Mouse (Mus musculus): ENCODE measurements around the gene Ccser1. TPM values are rescaled to one million over a fixed set of nuclear protein-coding genes. Genes with fewer than 3 reads are reported as not detected.
A peak's percentile ranks its signal among the peaks of the same experiment; 100 is the strongest.

Ccser1 gene
- total RNA-seq (2015) (0.05 and 0.47 TPM in 2 replicates), total RNA-seq (2017) (1.9 and 2.9 TPM in 2 replicates)

- ATAC-seq (replicated peaks; ENCODE audit: poor library complexity), result peak; percentile 75
Observed at GRCm38 (mm10) chr6:61179949-61180755, at the start of gene Ccser1. Gene Ccser1, plus strand, starts transcription at chr6:61180324.

GRCm38 (mm10) chr6:61136436-61136835 is 43.7 kb upstream of the Ccser1 start:
- ATAC-seq (replicated peaks; ENCODE audit: poor library complexity), result no peak

- ATAC-seq (replicated peaks; ENCODE audit: poor library complexity), result no peak
Observed at GRCm38 (mm10) chr6:61143031-61143430, 37.1 kb upstream of the Ccser1 start.

- ATAC-seq (replicated peaks; ENCODE audit: poor library complexity), result no peak
Observed at GRCm38 (mm10) chr6:61152924-61153323, 27.2 kb upstream of the Ccser1 start.

- ATAC-seq (replicated peaks; ENCODE audit: poor library complexity), result no peak
Observed at GRCm38 (mm10) chr6:61154654-61155053, 25.5 kb upstream of the Ccser1 start.

- ATAC-seq (replicated peaks; ENCODE audit: poor library complexity), result no peak
Observed at GRCm38 (mm10) chr6:61155059-61155629, 25.0 kb upstream of the Ccser1 start.

GRCm38 (mm10) chr6:61155718-61156117 is 24.4 kb upstream of the Ccser1 start:
- no peak for ATAC-seq (replicated peaks; ENCODE audit: poor library complexity)

- no peak for ATAC-seq (replicated peaks; ENCODE audit: poor library complexity)
Observed at GRCm38 (mm10) chr6:61162117-61162516, 18.0 kb upstream of the Ccser1 start.

GRCm38 (mm10) chr6:61166891-61167290 is 13.2 kb upstream of the Ccser1 start:
- no peak for ATAC-seq (replicated peaks; ENCODE audit: poor library complexity)

- no peak for ATAC-seq (replicated peaks; ENCODE audit: poor library complexity)
Observed at GRCm38 (mm10) chr6:61176126-61176525, 4.0 kb upstream of the Ccser1 start.

- ATAC-seq (replicated peaks; ENCODE audit: poor library complexity), result no peak
Observed at GRCm38 (mm10) chr6:61177476-61177875, 2.6 kb upstream of the Ccser1 start.

- ATAC-seq (replicated peaks; ENCODE audit: poor library complexity), result no peak
Observed at GRCm38 (mm10) chr6:61179641-61179948, 529 bp upstream of the Ccser1 start.

- peak; percentile 22 for ATAC-seq (replicated peaks; ENCODE audit: poor library complexity)
Observed at GRCm38 (mm10) chr6:61180756-61181191, 650 bp downstream of the Ccser1 start.

- no peak for ATAC-seq (replicated peaks; ENCODE audit: poor library complexity)
Observed at GRCm38 (mm10) chr6:61189029-61189428, 8.9 kb downstream of the Ccser1 start.

- ATAC-seq (replicated peaks; ENCODE audit: poor library complexity), result no peak
Observed at GRCm38 (mm10) chr6:61191597-61192386, 11.7 kb downstream of the Ccser1 start.

- no peak for ATAC-seq (replicated peaks; ENCODE audit: poor library complexity)
Observed at GRCm38 (mm10) chr6:61203344-61203743, 23.2 kb downstream of the Ccser1 start.

- ATAC-seq (replicated peaks; ENCODE audit: poor library complexity), result no peak
Observed at GRCm38 (mm10) chr6:61206042-61206441, 25.9 kb downstream of the Ccser1 start.

GRCm38 (mm10) chr6:61206619-61207018 is 26.5 kb downstream of the Ccser1 start:
- no peak for ATAC-seq (replicated peaks; ENCODE audit: poor library complexity)

GRCm38 (mm10) chr6:61210061-61210737 is 30.1 kb downstream of the Ccser1 start:
- ATAC-seq (replicated peaks; ENCODE audit: poor library complexity), result no peak

- no peak for ATAC-seq (replicated peaks; ENCODE audit: poor library complexity)
Observed at GRCm38 (mm10) chr6:61215705-61216104, 35.6 kb downstream of the Ccser1 start.

GRCm38 (mm10) chr6:61216514-61216913 is 36.4 kb downstream of the Ccser1 start:
- no peak for ATAC-seq (replicated peaks; ENCODE audit: poor library complexity)
